Mouse (Mus musculus) small intestine, adult 2 months (tissue): Measurements from ENCODE around the gene Atf6b.

Experiments
- CTCF ChIP-seq: fragments of 200-500 bp; IDR thresholded peaks from 2 replicates; pipeline ENCODE4 v1.5.1; 2012; ENCODE audit warnings: low read depth, mild to moderate bottlenecking, control low read depth, inconsistent platforms, low read length, moderate library complexity, mixed read lengths; ENCODE audit not compliant: insufficient replicate concordance, insufficient read length; ENCODE audit errors: extremely low read depth
- POLR2A ChIP-seq: fragments of 200-500 bp; IDR thresholded peaks from 2 replicates; pipeline ENCODE4 v1.6.1; 2012; ENCODE audit warnings: low read depth, mild to moderate bottlenecking, control low read depth, inconsistent platforms, low read length, moderate library complexity

- TF ChIP-seq POLR2A: no peak
- TF ChIP-seq CTCF: no peak
These were observed 16.1 kb upstream of the Atf6b start for GRCm38 (mm10) chr17:34630761-34631301.
